Mouse (Mus musculus): ENCODE results near the gene Cdc7. TPM values are rescaled to one million over a fixed set of nuclear protein-coding genes. Genes with fewer than 3 reads are reported as not detected.
"Not testable (repeated sequence)": the region's sequence is repeated elsewhere in the genome, so short reads cannot be mapped to it uniquely, and the experiment has no call there.

Gene Cdc7
- total RNA-seq (2022): under 1 TPM in 3 of 4 experiments, not detected in 1; 0.24 to 0.27 (median 0.27) TPM

DNA sequence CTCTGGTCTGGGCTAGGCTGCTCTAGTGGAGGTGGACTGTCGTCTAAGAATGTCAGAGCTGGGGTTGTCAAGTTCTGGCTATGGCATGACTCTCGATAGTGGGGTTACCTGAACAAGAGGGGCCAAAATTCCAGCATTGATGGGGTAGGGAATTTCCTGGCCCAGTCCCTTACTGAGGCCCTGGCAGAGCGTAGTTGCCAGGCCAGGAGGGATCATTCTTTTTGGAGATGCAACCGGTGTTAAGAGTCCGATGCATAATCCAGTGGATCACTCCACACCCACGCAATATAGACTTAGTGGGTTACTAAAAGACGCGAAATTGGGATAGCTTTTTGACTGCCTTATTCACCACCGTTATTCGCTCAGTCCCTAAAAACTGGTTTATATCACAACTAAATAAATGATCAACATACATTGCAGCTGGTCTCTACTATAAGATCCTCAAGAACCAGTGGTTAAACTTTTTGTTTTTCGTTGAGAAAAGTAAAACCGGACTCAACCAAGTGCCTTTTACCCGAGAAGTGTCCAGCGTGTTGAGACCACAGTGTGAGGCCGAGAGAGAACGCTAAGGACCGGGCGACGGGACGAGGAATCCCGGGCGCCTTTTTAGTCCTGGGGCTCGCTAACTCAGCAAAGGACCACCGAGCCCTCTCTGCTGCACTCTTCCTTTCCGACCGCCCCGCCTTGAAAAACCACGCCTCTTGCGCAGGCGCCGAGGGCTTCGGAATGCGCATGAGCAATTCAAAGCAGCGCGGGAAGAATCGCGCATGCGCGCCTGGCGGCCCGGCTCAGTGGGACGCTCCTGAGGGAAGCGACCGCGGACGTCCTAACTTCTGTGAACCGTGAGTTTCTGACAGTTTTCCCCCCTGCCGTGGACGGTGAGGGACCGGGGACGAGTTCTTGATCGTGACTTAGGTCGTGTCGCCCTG lies at the start of gene Cdc7:
Gene Cdc7 (plus strand): TSS at position 739 of the 929 bp plus-strand sequence.
- peak; percentile 78 to 85 for DNase-seq (ENCODE audit: low spot score in 2 of 2)

DNA sequence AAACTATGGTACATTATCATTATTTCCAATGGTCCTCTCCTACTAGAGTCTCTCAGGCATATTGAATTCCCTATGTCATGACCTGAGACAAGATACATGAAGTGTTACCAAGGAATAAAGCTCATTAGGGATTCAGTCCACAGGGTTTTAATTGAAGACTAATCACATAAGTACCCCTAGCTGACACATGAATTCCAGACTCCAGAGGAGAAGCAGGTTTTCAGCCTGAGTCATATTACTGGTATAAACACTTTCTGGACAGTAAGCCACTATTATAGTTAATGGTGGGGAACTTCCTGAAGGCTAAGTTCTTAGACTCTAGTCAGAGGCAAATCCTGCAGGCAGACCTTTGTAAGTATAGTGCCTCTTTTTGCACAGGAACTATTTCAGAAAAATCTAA lies 44.8 kb upstream of the Cdc7 start:
- no peak for DNase-seq (ENCODE audit: low spot score in 2 of 2)

- DNase-seq (ENCODE audit: low spot score in 2 of 2): peak in 1 of 2 experiments; percentile 4
Observed at GRCm38 (mm10) chr5:106925488-106926368, 38.4 kb upstream of the Cdc7 start, which contains the start of gene Hfm1. Gene Hfm1 (minus strand): TSS chr5:106926321.

DNA sequence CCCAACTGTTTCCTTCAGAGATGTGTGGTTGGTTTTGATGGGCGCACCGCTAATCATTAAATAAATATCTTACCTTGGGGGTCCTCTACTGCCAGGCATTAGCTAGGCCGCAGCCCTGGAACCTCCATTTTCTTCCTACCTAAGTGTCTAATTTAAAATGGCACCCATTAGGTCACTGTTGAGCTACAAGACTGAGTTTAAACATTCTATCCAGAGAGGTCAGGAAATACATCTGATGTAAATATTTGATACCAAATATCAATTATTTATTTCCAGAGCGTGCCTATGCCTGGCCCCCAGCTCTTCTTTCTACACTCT lies 37.8 kb upstream of the Cdc7 start:
- DNase-seq (ENCODE audit: low spot score in 2 of 2): no peak

- no peak for DNase-seq (ENCODE audit: low spot score in 2 of 2)
Observed at GRCm38 (mm10) chr5:106927996-106928395, 36.1 kb upstream of the Cdc7 start.

GRCm38 (mm10) chr5:106946342-106946741 lies 17.8 kb upstream of the Cdc7 start:
- DNase-seq (ENCODE audit: low spot score in 2 of 2): no peak

DNA sequence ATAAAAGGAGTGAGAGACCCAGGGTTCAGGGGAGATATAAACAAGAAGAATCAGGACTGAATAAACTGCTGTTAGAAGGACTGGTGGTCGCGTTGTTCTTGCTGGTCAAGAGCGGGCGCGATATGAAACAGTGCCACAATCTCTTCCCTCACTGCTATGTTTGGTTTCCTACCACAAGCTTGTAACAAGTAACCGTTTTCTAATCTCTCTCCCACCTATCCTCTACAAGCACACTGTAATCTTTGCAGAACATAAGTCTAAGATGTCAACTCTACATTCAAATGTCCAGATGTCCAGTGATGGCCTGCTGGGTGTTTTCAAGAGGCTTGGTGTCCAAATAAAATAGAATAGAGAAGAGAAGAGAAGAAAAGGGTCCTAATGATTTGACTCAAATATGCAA lies 15.4 kb upstream of the Cdc7 start:
- no peak for DNase-seq (ENCODE audit: low spot score in 2 of 2)

GRCm38 (mm10) chr5:106956467-106956866 lies 7.7 kb upstream of the Cdc7 start:
- no peak for DNase-seq (ENCODE audit: low spot score in 2 of 2)

DNA sequence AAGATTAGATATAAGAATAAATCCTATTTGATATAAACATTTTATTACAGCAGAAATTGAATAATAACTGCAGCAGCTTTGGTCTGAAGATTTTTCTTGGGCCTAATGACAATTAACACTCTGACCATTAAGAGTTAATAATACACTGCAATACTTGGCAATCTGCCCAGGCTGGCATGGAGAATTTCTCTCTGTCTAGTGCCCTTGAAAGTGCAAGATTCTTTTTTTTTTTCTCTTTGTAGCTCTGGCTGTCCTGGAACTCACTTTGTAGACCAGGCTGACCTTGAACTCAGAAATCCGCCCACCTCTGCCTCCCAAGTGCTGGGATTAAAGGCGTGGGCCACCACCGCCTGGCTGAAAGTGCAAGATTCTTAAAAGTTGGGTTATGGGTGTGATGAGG lies 5.1 kb upstream of the Cdc7 start:
- no peak for DNase-seq (ENCODE audit: low spot score in 2 of 2)

GRCm38 (mm10) chr5:106960451-106960850 lies 3.7 kb upstream of the Cdc7 start:
- DNase-seq (ENCODE audit: low spot score in 2 of 2): no peak

- DNase-seq (ENCODE audit: low spot score in 2 of 2): no peak
Observed at GRCm38 (mm10) chr5:106964513-106965014, 442 bp downstream of the Cdc7 start.

GRCm38 (mm10) chr5:106966443-106966842 lies 2.3 kb downstream of the Cdc7 start:
- no peak for DNase-seq (ENCODE audit: low spot score in 2 of 2)

- DNase-seq (ENCODE audit: low spot score in 2 of 2): no peak
Observed at GRCm38 (mm10) chr5:106967578-106967977, 3.5 kb downstream of the Cdc7 start.

- no peak for DNase-seq (ENCODE audit: low spot score in 2 of 2)
Observed at GRCm38 (mm10) chr5:106973883-106974282, 9.8 kb downstream of the Cdc7 start.

- no peak for DNase-seq (ENCODE audit: low spot score in 2 of 2)
Observed at GRCm38 (mm10) chr5:106979156-106979555, 15.0 kb downstream of the Cdc7 start.

DNA sequence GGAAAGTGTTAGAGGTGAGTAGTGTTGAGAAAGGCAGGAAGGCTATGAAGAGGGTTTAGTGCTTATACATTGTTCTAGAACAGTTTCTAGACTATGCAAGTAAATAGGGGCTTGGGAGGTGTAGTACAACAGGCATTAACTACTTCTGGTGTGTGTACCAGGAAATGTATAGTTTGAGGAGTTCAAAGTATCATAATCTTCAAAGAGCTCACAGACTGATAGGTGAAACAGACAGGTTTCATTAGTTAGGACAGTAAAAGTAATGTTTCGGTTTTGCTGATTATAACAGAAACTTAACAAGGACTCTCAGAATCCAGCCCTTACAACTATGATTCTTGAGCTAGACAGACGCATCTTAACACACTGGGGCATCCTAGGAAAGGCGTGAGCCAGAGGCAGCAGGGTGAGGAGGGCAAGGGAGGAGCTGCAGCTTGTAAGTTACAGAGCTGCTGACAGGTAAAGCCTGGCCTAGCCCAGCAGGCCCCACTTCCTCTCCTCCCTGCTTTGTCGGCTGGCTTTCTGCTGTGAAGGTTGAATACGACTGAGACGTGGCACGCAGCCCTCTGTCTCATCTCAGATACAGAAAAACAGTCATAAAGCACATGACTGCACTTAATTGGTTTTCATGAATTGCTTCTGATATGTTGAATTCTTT lies 18.3 kb downstream of the Cdc7 start:
- DNase-seq (ENCODE audit: low spot score in 2 of 2): no peak

GRCm38 (mm10) chr5:106984934-106985333 lies 20.8 kb downstream of the Cdc7 start:
- DNase-seq (ENCODE audit: low spot score in 2 of 2): not testable (repeated sequence)

DNA sequence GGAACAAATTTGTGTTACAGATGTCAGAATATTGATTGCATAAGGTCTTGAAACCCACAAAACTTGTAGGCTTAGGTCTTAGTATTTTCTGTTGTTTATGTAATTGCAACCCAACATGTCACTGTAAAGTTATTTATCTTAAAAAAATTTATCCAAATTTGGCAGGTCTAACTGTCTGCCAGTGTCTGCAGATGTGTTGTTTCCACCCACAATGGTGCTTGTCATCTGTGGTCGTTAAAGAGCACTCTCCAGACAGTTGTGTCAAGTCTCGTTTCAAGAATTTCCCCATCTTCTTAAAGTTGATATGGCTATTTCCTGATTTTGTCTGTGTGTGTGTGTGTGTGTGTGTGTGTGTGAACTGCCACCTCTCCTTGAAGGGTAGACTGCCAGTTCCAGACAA lies 21.5 kb downstream of the Cdc7 start:
- no peak for DNase-seq (ENCODE audit: low spot score in 2 of 2)

DNA sequence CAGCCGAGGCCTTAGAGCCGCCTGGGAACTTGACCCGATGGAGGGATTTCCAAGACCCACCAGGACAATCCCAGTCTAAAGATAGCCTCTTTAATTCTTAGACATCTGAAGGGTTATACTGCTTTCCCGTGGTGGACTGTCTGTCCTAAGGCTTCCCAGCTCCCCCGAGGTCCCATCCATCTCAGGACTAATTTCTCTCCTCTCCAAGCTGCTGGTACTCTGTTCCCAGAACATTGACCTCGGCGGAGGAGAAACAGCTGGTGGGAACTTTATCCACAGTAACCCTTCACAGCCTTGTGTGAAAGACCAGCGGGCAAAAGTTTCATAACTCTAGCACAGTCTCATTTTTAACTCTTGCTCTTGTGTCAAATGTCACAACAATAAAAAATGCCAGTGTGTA lies 25.1 kb downstream of the Cdc7 start:
- DNase-seq (ENCODE audit: low spot score in 2 of 2): no peak

GRCm38 (mm10) chr5:106989786-106990185 lies 25.7 kb downstream of the Cdc7 start:
- no peak for DNase-seq (ENCODE audit: low spot score in 2 of 2)

DNA sequence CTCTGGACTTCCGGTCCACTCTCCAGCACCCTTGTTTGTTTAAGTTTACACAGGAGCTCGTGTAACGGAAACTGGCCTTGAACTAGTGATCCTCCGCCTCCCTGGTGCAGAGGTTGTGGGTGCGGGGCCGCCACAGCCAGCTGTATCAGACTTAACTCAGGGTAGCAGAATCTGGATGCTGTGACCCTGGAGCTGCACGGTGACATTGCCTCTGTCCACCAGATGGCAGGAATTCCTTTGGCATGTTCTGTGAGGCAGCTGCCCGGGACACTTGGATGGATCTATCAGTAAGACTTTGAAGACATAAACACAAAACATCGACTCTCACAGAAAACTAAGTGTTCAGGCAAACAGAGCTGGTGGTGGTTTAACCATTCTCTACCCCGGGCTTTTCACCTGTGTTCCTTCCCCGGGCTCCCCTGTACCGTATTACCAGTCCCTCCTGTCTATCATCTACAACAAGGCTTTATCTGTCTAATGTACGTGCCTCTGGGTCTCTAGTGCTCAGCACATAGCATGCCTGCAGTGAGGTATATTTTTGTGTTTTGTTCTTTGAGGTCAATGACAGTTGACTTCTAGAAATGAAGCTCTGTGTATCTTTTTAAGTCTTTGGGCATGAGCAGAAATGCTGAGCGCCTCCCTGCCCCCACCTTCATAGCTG lies 26.6 kb downstream of the Cdc7 start:
- peak; percentile 36 to 45 for DNase-seq (ENCODE audit: low spot score in 2 of 2)
